Mouse (Mus musculus): ENCODE results near the gene Hoxb13.

- TF ChIP-seq CTCF (IDR thresholded peaks at IDR 0.05 in 2 of 3, conservative IDR thresholded peaks at IDR 0.05 in 1 of 3; ENCODE audit: control insufficient read depth in 1 of 3, insufficient read depth in 1 of 3, low read depth in 2 of 3, low read length in 3 of 3, poor library complexity in 1 of 3, severe bottlenecking in 1 of 3) (no peak), ETS1 (IDR thresholded peaks at IDR 0.05; ENCODE audit: low read depth, low read length) (no peak), POLR2A (IDR thresholded peaks at IDR 0.05; ENCODE audit: control insufficient read depth in 1 of 2, insufficient read depth in 1 of 2, low read depth in 1 of 2, low read length in 2 of 2, poor library complexity in 1 of 2) (no peak), E2F4 (IDR thresholded peaks at IDR 0.05; ENCODE audit: borderline replicate concordance, low read depth, low read length) (no peak), TCF12 (IDR thresholded peaks at IDR 0.05; ENCODE audit: low read depth, low read length) (no peak), SIN3A (IDR thresholded peaks at IDR 0.05; ENCODE audit: low read length) (no peak), TBP (IDR thresholded peaks at IDR 0.05; ENCODE audit: low read depth, low read length) (no peak), USF2 (IDR thresholded peaks at IDR 0.05; ENCODE audit: borderline replicate concordance in 1 of 2, insufficient read depth in 1 of 2, low read depth in 1 of 2, low read length in 2 of 2) (no peak), ZMIZ1 (IDR thresholded peaks at IDR 0.05; ENCODE audit: low read depth, low read length) (no peak)
These were observed 21.4 kb upstream of the Hoxb13 start for GRCm38 (mm10) chr11:96172511-96173287.

Measured in MEL (cell line).